Mouse (Mus musculus): ENCODE measurements around the gene Inhbb.

- TF ChIP-seq CTCF (IDR thresholded peaks at IDR 0.05; ENCODE audit: control insufficient read depth, insufficient read depth, insufficient read length) (no peak), CEBPB (IDR thresholded peaks at IDR 0.05; ENCODE audit: low read depth) (no peak), USF1 (IDR thresholded peaks at IDR 0.05; ENCODE audit: low read depth) (no peak), MAX (IDR thresholded peaks at IDR 0.05) (no peak), MYOD1 (IDR thresholded peaks at IDR 0.05; ENCODE audit: control insufficient read depth, insufficient read length, low read depth) (no peak)
These were observed 12.9 kb downstream of the Inhbb start for GRCm38 (mm10) chr1:119409106-119409505.

Measured in C2C12 (cell line).